Mouse (Mus musculus): Measurements from ENCODE around the gene Slc2a8. TPM values are rescaled to one million over a fixed set of nuclear protein-coding genes. Genes with fewer than 3 reads are reported as not detected.

Slc2a8 gene
- polyA plus RNA-seq, 1 experiment from 2014 or later: 20.6 TPM

DNA sequence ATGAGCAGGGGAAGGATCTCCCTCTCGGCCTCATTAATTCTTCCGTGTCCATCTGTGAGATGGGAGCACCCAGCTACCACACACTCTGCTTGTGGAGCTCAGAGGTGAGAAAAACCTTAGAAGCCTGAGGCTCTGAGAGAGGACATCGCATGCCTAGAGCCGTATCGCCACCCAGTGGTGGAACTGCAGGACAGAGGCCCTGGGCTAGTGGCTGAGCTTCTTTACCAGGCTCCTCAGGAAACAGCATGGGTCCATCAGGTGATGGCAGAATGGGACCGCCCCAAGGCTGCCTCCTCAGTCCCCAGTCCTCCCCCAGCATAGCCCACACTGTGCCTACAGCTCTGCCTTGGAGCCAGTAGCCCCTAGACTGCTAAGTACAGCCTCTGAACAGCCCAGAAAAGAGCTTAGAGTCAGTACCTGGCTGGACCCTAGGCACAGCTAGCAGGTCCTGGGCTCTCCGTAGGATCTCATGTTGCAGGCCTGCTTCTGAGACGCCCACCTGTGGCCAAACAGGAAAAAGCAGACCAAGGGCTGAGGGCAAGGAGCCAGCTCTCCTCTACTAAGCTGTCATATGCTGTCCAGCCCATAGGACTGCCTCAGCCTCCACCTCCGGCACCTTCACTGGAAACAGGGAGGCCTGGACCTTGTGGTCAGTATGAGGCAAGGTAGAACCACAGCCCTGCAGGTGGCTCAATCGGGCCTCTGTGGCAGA lies 53.5 kb downstream of the Slc2a8 start:
- H3K4me2 ChIP-seq (ENCODE audit: low read depth, low read length): peak overlapping the region; percentile 42
- WGBS: 25% methylated on average over 10 of the region's 10 CpGs
- H3K27ac ChIP-seq (ENCODE audit: low read length): peak overlapping the region; percentile 96
- peaks cover 16% of the 10 kb centered on the region for H3K36me3 ChIP-seq (ENCODE audit: control insufficient read depth, insufficient read depth, low read length)
- H3K27me3 ChIP-seq (ENCODE audit: control insufficient read depth, insufficient read depth, low read depth, low read length): no peaks in the 10 kb centered on the region
- H3K4me1 ChIP-seq (replicated peaks; ENCODE audit: control insufficient read depth, insufficient read depth, low read length): peaks cover 18% of the 10 kb centered on the region
- no peaks in the 10 kb centered on the region for H3K9me3 ChIP-seq (ENCODE audit: control insufficient read depth, low read length)
- peak overlapping the region; percentile 57 for H3K9ac ChIP-seq (ENCODE audit: low read length)
- no peak overlapping the region for H3K4me3 ChIP-seq (ENCODE audit: low read length)
- peak; percentile 77 for ATAC-seq (ENCODE audit: low read depth)

DNA sequence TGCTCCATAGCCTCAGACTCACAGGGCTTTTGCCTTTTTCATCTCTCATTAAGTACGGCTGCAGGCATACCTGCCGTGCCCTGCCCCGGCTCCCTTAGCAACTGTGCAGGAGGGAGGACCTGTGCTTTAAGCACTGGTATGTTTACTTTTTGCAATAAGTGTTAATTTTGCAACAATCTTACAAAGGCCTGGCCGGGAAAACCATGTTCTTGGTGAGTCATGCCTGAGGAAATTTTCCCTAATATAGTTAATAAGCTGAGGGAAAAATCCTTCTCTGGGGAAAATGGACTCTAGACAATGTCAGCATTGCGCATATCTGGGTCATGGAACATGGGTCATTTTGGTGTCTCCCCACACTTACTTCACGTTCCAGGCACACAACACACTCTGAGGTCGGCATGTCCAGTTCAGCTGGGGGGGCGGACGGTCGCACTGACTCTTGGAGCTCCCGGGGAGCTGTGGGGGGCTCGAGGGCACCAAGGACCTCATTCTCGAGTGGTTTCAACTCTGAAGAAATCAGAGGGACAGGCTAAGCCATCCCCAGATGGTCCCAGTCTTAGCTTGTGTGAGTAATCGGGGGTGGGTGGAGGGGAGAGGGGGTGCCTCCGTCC lies 54.2 kb downstream of the Slc2a8 start:
- Histone ChIP-seq H3K4me1 (replicated peaks; ENCODE audit: control insufficient read depth, insufficient read depth, low read length) (peaks cover 18% of the 10 kb centered on the region), H3K9me3 (ENCODE audit: control insufficient read depth, low read length) (no peaks in the 10 kb centered on the region), H3K4me2 (ENCODE audit: low read depth, low read length) (peak overlapping the region; percentile 42), H3K9ac (ENCODE audit: low read length) (peak overlapping the region; percentile 57), H3K4me3 (ENCODE audit: low read length) (no peak overlapping the region), H3K36me3 (ENCODE audit: control insufficient read depth, insufficient read depth, low read length) (peaks cover 23% of the 10 kb centered on the region), H3K27ac (ENCODE audit: low read length) (peak overlapping the region; percentile 96), H3K27me3 (ENCODE audit: control insufficient read depth, insufficient read depth, low read depth, low read length) (no peaks in the 10 kb centered on the region)
- ATAC-seq (ENCODE audit: low read depth): peak; percentile 77
- 42% methylated on average over 15 of the region's 15 CpGs for WGBS

DNA sequence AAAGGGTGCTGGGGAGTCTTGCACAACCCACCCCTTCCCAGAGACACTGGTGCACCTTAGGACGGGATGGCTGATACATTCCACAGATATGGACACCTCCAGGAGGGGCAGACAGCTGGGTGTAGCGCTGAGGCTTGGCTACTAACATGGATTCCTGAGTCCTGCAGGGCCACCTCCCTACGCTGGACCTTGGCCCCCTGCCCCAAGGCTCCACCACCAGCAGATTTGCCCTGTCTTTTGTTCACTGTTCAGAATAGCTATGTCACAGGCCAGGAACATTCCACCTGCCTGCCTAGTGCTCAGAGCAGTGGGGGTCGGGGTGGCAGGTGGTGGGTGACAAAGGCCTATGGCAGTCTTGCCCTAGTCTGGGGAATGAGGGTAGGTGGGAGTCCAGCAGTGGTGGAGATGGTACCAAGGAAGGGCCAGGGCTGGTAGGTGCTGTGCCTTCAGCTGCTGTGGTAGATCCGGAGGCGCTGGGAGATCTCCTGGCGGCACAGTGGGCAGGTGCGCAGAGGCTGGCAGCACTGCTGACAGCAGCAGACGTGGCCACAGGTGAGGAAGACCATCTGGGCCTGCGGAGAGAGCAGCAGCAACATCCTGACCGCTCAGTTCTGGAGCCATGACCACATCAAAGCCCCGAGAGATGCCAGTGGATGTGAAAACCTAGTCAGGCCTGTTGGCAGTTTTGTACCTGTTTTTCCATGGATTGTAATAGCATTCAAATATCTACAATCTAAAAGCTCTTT lies 55.4 kb downstream of the Slc2a8 start:
- Histone ChIP-seq H3K9me3 (ENCODE audit: control insufficient read depth, low read length) (no peaks in the 10 kb centered on the region), H3K36me3 (ENCODE audit: control insufficient read depth, insufficient read depth, low read length) (peaks cover 31% of the 10 kb centered on the region), H3K4me2 (ENCODE audit: low read depth, low read length) (no peak overlapping the region), H3K9ac (ENCODE audit: low read length) (peak overlapping the region; percentile 13; the same call in 1 of the 2 replicates), H3K27me3 (ENCODE audit: control insufficient read depth, insufficient read depth, low read depth, low read length) (no peaks in the 10 kb centered on the region), H3K4me1 (replicated peaks; ENCODE audit: control insufficient read depth, insufficient read depth, low read length) (peaks cover 18% of the 10 kb centered on the region), H3K27ac (ENCODE audit: low read length) (peak overlapping the region; percentile 96), H3K4me3 (ENCODE audit: low read length) (no peak overlapping the region)
- 81% methylated on average over 12 of the region's 12 CpGs for WGBS
- ATAC-seq (ENCODE audit: low read depth): no peak

DNA sequence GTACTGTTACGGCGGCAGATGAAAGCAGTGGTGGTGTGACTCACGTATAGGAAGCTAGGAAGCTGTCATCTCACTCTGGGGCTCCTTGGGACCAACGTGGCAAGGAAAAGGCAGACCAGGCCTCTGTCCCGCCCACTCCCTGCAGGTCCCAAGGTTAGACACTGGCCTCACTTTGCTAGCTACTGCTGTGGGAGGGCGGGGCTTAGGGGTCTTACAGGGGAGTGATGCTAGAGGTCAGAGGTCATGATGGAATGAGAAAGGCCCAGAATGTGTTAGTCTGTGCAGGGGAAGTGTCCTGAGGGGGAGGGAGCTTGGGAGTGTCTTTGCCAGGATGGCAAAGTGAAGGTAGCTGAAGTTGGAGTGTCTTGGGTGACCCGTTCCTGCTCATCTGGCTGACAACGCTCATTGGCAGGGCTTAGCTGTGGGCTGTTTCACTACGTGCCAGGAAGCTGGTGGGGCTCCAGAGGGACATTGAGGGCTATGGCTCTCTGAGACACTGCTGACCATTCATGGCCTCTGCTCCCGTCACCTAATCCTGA lies 57.5 kb downstream of the Slc2a8 start:
- Histone ChIP-seq H3K9me3 (ENCODE audit: control insufficient read depth, low read length) (no peaks in the 10 kb centered on the region), H3K36me3 (ENCODE audit: control insufficient read depth, insufficient read depth, low read length) (peaks cover 49% of the 10 kb centered on the region), H3K27me3 (ENCODE audit: control insufficient read depth, insufficient read depth, low read depth, low read length) (no peaks in the 10 kb centered on the region), H3K4me1 (replicated peaks; ENCODE audit: control insufficient read depth, insufficient read depth, low read length) (peaks cover 18% of the 10 kb centered on the region), H3K9ac (ENCODE audit: low read length) (no peak overlapping the region), H3K4me3 (ENCODE audit: low read length) (no peak overlapping the region), H3K4me2 (ENCODE audit: low read depth, low read length) (no peak overlapping the region), H3K27ac (ENCODE audit: low read length) (no peak overlapping the region)
- WGBS: 78% methylated on average over 10 of the region's 10 CpGs
- no peak for ATAC-seq (ENCODE audit: low read depth)

DNA sequence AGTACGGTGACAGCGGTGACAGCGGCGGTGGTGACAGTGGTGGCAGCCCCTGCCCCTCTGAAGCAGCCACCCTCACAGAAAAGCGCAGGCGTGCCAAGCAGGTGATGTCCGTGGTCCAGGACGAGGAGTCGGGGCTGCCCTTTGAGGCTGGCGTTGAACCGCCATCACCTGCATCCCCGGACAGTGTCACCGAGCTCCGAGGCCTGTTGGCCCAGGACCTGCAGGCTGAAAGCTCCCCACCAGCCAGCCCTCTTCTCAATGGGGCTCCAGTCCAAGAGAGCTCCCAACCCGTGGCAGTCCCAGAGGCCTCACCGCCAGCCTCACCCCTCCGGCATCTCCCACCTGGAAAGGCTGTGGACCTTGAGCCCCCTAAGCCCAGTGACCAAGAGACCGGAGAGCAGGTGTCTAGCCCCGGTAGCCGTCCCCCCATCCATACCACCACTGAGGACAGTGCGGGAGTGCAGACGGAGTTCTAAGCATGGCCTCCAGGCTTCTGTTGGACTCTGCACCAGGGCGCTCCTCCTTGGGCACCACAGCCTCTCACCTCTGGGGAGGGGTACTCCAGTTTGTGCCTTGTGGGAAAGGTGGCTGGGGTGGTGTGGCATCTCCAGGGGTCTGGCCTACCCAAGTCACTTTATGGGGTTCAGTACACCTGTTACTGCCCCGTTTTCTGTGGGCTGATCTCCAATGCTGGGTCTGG lies 58.2 kb downstream of the Slc2a8 start:
- WGBS: 90% methylated on average over 24 of the region's 24 CpGs
- H3K27ac ChIP-seq (ENCODE audit: low read length): no peak overlapping the region
- peaks cover 56% of the 10 kb centered on the region for H3K36me3 ChIP-seq (ENCODE audit: control insufficient read depth, insufficient read depth, low read length)
- no peak overlapping the region for H3K9ac ChIP-seq (ENCODE audit: low read length)
- no peaks in the 10 kb centered on the region for H3K27me3 ChIP-seq (ENCODE audit: control insufficient read depth, insufficient read depth, low read depth, low read length)
- no peaks in the 10 kb centered on the region for H3K9me3 ChIP-seq (ENCODE audit: control insufficient read depth, low read length)
- no peak overlapping the region for H3K4me3 ChIP-seq (ENCODE audit: low read length)
- H3K4me2 ChIP-seq (ENCODE audit: low read depth, low read length): no peak overlapping the region
- ATAC-seq (ENCODE audit: low read depth): no peak
- H3K4me1 ChIP-seq (replicated peaks; ENCODE audit: control insufficient read depth, insufficient read depth, low read length): peaks cover 15% of the 10 kb centered on the region

Other genes starting within 250 kb of the Slc2a8 start
- 0.34 and 0.43 TPM in 2 replicates for gene 6330409D20Rik, start 241.1 kb downstream of the Slc2a8 start, polyA plus RNA-seq (2015; fragmentation: Nextera tagmentation; extraction: Ambion mirVana)
- 61.7 and 63.5 TPM in 2 replicates for gene Tor2a, start 224.8 kb downstream of the Slc2a8 start, polyA plus RNA-seq (2015; fragmentation: Nextera tagmentation; extraction: Ambion mirVana)
- gene Ttc16, start 206.4 kb downstream of the Slc2a8 start, polyA plus RNA-seq (2015; fragmentation: Nextera tagmentation; extraction: Ambion mirVana): 1.2 and 2.1 TPM in 2 replicates
- gene Ptrh1, start 206.3 kb downstream of the Slc2a8 start, polyA plus RNA-seq (2015; fragmentation: Nextera tagmentation; extraction: Ambion mirVana): 4.1 and 4.5 TPM in 2 replicates
- gene Cfap157, start 197.7 kb downstream of the Slc2a8 start, polyA plus RNA-seq (2015; fragmentation: Nextera tagmentation; extraction: Ambion mirVana): 2.1 and 2.4 TPM in 2 replicates
- 21.9 and 24.1 TPM in 2 replicates for gene Stxbp1, start 134.8 kb downstream of the Slc2a8 start, polyA plus RNA-seq (2015; fragmentation: Nextera tagmentation; extraction: Ambion mirVana)
- gene Fam129b, start 106.0 kb downstream of the Slc2a8 start, polyA plus RNA-seq (2015; fragmentation: Nextera tagmentation; extraction: Ambion mirVana): 133 and 141 TPM in 2 replicates
- gene Rpl12, start 20.5 kb downstream of the Slc2a8 start, polyA plus RNA-seq (2015; fragmentation: Nextera tagmentation; extraction: Ambion mirVana): 145 and 151 TPM in 2 replicates
- gene Lrsam1, start 20.5 kb downstream of the Slc2a8 start, polyA plus RNA-seq (2015; fragmentation: Nextera tagmentation; extraction: Ambion mirVana): 9.3 and 10.6 TPM in 2 replicates
- gene Garnl3, start 149.6 kb upstream of the Slc2a8 start, polyA plus RNA-seq (2015; fragmentation: Nextera tagmentation; extraction: Ambion mirVana): 9.3 and 11.0 TPM in 2 replicates
- 35.8 TPM in 2 replicates for gene Angptl2, start 234.0 kb upstream of the Slc2a8 start, polyA plus RNA-seq (2015; fragmentation: Nextera tagmentation; extraction: Ambion mirVana)